Mouse (Mus musculus): ENCODE results near the gene Robo2.

Robo2 gene

DNA sequence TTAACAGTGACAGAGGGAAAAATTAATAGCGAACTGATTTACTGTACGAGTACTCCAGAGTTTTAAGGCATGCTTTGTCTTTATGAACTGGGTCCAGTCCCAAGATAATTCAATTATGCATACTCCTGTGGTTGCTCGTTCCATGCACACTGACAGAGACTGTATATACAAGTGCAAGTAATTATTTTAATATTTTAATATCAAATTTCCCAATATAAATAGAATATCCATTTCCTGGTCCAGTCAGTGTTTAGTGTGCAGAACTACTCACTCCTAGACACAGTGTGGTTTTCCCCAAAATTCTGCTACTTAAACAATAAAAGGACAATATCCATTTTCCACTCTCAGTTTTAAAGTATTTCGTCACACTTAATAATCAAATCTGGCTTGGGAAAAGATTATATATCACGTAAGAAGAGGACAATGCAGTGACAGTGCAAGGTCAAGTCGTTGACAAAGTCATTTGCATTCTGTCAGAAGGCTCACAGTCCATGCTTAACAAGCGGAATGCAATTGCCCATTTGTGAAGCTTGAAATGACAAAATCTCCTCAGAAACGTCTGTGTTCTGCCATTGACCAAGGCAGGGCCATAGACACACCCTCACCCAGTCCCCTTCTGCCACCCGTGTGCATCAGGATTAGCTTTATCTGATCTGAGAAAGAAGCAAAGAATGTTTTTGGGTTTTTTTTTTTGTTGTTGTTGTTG lies 89.8 kb downstream of the Robo2 start:
- DNase-seq = no peak

DNA sequence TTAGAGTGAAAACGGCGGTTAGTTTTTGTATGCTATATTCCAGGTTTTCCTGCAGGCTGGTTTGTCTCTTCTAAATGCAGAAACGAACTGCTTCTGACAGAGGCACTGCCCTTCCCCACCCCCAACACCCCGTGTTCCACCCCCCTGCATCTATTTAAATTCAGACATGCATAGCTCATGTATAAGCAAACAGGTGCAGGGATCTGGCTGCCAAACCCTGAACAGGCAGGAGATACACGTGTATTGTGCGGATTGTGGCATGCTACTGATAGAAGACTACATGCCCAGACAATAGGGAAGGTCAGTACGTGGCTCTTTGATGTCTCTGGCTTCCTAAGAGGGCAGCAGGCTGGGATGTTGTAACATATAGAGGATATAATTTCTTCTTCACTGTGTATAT lies 95.5 kb downstream of the Robo2 start:
- DNase-seq = no peak

DNA sequence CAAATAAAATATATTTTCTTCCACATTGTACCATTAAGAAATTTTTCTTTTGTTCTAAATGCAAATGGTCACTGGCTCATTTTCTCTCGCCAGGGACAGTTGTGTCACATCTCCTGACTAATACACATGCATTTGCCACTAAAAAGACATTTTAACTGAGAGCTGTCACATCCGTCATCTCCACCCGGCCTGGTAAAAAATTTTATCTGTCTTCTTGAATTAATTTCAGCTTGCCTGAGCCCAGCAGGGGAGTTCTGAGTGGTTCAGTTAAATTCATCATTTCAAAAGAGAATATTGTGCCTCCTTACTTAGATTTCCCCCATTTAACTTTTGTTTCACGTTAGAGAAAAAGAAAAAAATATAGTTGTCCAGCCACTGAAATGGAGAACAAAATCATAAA lies 98.4 kb downstream of the Robo2 start:
- no peak for DNase-seq

DNA sequence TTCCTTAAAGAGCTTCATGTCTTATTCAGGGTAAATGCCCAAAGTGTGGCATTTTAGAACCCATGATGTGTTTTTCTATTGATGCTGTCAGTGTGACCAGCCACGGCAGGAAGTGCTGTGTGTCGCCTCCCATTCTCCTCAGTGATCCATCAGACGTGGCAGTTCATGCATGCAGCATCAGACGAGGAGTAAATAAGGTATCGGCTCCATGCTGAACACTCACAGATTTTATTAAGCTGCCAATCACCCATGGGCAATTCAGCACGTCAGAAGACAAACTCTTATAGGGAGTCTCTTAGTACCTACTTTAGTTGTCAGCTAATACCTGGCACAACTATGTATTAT lies 104.1 kb downstream of the Robo2 start:
- no peak for DNase-seq

DNA sequence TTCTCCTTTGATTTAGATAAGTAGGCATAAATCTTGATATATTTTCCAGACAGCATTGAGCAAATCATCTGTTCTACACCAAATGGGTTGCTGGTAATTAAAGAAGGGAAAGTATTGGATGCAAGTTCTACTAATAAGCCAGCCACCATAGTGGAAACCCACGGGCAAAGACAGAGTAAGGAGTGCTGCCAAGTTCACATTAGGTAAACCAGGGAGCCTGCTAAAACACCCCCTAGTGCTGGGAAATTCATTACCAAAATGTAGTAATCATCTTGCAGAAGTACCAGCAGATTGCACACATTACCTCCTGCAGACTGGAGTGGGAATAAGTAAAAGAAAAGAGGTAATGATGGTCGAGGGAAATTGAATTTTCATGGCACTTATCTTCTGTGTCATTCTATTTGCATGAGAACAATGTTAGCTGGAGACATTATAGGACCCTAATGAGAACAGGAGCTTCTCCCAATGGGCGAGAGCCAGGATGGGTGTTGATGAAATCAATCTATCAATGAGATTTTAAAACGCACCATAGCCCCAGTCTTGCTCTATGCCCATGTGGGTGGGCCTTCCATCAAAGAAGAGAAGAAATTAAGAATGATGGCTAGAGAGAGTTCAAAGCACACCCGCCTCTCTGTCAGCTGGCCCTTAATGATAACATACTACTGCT lies 104.6 kb downstream of the Robo2 start:
- no peak for DNase-seq

GRCm38 (mm10) chr16:74287878-74288277 lies 123.7 kb downstream of the Robo2 start:
- no peak for DNase-seq

DNA sequence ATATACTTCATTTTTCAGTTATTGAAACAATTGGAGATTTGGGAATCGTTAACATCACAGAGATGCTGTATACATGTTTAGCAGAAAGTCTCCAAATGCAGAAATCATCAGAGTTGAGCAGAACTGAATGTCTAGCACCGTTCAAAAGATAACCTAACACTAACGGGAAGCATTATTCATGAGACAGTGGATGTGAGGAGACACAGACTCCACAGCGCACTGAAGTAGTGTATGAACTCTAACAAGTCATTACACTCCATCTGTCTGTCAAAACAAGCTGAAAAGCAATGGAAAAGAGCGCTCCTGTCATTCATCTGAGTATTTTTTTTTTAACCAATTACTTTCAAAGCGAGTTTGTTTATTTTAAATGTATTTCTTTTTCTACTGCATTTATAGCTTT lies 129.1 kb downstream of the Robo2 start:
- DNase-seq = no peak

DNA sequence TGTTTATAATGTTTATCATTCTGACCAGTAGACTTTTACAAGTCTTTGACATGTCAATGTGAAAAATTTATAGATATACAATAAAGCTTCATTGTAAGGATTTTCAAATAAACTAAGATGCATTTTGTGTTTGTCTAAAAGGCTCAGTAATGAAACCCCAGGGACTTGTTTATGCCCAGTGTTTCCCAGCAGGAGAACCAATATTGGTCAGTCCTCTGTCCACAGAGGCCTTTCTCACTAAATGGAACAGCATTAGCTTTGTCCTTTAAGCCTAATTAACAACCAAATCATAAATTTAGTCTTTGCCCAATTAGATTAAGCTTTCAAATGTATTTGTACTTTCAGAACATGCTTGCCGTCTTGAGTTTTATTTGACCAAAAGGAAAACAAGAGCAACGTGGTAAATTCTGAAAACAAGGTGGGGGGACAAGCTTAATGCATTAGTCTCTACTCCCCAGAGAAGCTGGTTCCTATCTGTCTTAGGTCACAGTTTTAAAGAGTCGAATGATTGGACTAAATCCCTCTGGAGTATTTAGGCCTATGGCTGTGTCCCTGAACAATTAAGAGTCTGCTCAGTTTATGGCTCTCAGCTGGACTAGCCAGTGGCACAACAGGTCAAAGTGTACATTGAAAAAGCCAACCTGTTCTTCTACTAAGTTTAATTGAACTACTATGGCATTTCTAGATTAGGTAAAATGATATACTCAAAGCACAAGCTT lies 134.6 kb downstream of the Robo2 start:
- no peak for DNase-seq

DNA sequence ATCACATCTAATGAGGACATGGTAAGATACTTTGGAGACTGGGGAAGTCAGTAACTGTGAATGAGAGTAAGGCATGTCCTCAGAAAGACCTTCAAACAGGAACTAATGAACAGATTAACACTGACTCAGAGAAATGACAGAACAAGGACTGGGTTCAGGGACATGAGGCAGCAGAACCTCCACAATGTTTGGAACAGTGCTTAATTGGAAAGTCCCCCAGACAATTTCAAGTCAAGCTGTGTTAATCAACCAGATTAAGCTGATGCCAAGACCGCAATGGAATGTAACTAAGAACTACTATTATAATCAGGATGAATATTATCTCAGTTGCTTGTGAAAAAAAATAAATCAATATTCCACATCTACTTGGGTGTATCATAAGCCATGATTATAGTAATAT lies 137.0 kb downstream of the Robo2 start:
- no peak for DNase-seq

- no peak for DNase-seq
These were observed 138.6 kb downstream of the Robo2 start for GRCm38 (mm10) chr16:74272993-74273392.

GRCm38 (mm10) chr16:74258241-74258640 lies 153.4 kb downstream of the Robo2 start:
- no peak for DNase-seq

DNA sequence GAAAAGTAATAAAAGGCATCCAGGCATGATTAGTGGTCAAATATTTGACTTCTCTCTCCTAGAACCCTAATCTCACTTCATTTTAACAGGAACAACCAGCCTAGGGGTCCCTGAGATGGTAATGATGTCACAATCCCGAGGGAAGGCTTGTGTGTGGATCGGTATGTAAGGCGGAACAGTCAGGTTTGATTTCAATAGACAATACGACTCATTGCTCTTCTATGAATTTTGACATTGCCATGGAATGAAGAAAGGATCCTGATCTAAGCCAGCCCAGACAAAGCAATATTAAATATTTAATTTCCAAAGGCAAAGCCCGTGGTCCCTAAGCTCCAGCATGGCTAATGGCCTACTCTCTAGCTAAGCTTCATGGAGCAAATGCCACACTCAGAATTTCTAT lies 167.2 kb downstream of the Robo2 start:
- no peak for DNase-seq

- no peak for DNase-seq
These were observed 170.1 kb downstream of the Robo2 start for GRCm38 (mm10) chr16:74241534-74241933.

- DNase-seq = no peak
These were observed 174.2 kb downstream of the Robo2 start for GRCm38 (mm10) chr16:74237411-74237930.

GRCm38 (mm10) chr16:74234393-74235059 lies 177.1 kb downstream of the Robo2 start:
- no peak for DNase-seq

DNA sequence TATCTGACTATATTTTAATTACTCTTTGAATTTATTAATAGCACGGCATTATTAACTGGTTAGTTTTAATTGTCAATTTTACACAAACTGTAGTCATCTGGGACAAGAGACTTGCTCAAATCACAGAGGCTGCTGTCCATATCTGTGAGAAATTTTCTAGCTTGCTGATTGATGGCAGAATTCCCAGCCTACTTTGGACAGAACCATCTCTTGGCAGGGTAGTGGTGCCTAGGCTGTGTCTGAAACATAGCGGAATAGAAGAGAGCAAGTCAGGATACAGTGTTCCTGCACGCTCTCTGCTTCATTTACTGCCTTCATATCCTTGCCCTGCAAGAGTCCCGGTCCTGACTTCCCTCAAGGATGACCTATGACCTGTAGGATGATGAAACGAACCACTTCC lies 178.0 kb downstream of the Robo2 start:
- peak; percentile 6 for DNase-seq

DNA sequence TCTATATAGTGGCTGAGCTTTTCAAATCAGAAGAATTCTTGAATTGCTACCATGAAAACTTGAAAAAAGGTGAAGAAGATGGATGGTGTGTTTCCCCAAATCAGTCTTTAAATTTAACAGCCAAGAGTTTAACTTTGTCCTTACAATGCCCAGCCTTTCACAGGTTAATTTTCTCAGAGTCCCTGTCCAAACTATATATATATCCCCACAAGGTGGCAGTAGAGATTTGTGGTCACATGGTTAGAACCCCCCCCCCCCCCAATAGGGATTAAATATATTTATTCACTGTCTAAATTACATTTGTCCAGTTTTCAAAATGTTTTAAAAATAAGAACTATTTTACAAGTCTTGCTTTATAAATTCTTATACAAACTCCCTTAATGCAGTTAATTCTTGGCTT lies 184.3 kb downstream of the Robo2 start:
- DNase-seq = peak; percentile 7

DNA sequence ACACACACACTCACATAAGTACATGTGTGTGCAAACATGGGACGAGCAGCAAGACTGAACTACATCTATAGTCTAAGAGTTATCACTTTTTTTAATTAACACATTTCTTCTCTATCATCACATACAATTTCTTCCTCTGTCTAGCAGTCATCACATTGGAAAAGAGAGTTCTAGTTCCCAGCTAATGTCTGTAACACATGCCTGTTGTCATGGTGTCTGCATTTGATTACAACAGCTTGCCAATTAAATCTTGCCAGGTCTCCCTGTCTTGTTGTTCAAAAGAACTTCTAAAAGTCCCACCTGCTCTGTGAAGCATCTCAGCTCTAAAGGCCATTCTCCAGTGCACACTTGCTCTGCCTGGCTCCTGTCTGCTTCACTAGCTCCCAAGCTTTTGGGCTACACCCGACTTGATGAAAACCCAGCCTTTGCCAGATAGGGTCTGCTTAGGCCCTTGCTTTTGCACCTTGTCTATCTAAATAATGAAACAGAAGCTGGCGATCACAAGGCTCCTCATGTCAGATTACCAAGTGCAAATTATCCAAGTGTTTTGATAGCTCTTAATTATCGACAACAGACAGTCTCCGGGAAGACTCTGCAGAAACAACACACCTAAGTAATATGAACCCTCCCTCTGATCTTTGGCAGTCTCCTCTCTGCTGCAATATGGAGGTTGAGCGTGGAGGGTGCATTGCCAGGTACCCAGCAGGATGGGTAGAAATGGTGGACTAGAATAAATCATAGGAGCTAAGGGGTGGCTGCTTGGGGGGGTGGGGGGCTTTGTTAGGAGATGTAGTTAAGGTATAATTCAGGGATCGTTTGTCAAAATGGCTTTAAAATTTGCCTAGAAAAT lies 186.0 kb downstream of the Robo2 start:
- DNase-seq = no peak

DNA sequence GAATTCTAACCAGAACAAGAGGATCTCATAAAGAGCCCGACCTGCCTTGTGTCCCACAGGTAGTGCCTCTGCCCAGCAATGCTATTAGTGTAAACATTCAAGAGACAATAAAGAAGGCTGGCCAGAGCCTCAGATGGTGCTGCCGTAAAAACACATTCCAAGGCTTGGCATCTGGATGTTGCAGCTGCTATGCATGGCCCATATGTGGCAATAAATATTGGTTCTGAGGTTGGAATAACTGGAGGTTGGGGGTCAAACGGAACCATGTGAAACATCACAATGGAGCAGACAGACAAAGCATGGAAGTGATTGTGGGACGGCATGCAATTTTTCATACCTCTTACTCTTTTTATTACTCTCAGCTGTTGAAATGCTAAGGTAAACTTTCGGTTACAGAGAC lies 189.1 kb downstream of the Robo2 start:
- DNase-seq = no peak

DNA sequence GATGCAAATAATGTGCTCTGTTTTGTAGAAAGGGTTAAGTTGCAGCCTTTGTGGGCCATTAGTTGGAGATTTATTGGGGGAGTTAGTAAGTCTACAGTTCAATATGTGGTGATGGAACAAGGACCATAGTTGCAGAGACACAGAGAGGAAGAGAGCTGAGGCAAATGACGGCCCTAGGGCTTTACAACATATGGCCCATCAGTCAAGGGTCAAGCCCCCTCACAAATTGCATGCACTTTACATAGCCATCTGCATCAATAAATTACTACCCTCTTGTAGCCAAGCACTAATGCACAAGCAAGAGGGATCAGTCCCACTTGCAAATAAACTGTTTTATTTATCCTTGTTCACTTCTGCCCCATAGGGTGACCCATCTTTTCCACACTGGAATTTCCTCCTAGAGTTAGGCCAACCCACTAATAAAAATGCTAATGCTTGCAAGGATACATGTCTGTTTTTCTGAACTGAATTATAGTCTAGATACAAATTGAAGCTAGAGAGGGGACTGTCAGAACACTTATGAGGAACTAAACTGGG lies 194.7 kb downstream of the Robo2 start:
- no peak for DNase-seq

GRCm38 (mm10) chr16:74215791-74216190 lies 195.8 kb downstream of the Robo2 start:
- DNase-seq = no peak

DNA sequence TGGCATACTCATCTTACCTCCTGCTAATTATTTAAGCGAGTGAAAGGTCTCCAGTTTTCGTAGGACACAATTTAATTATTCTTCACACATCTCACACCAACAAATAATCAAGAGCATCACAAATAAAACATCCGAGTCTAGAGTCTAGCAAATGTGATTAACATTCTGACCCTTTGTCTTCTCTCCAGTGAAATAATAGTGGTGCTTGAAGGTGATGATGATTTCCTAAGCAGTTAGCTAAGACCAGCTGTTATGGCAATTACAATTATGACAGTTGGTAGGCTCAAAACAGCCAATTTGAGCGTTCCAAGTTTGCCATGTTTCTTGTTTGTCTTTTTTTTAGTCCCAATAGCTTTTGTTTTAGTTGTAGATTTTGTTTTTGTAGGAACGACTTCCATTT lies 210.9 kb downstream of the Robo2 start:
- no peak for DNase-seq

All from kidney, adult 9 months (tissue).